Mouse (Mus musculus) ZHBTc4 (cell line): ENCODE data around the gene Gzmk.

ENCODE experiments used
- DNase-seq: peaks from one replicate; pipeline ENCODE4 v3.0.0-alpha.2; 2011; ENCODE audit warnings: low read depth, low spot score

The Gzmk gene

GRCm38 (mm10) chr13:113225811-113226210 is at the start of gene Gzmk:
TSS of gene Gzmk (minus strand) at chr13:113225908.
- DNase-seq: no peak

- DNase-seq: no peak
Measured at GRCm38 (mm10) chr13:113271189-113271588, 45.5 kb upstream of the Gzmk start.

GRCm38 (mm10) chr13:113269777-113270776 is 44.4 kb upstream of the Gzmk start:
- peak; percentile 83 for DNase-seq

GRCm38 (mm10) chr13:113267204-113267603 is 41.5 kb upstream of the Gzmk start:
- no peak for DNase-seq

GRCm38 (mm10) chr13:113266495-113266951 is 40.8 kb upstream of the Gzmk start:
- DNase-seq: peak; percentile 82

GRCm38 (mm10) chr13:113265257-113265656 is 39.5 kb upstream of the Gzmk start:
- peak; percentile 54 for DNase-seq

GRCm38 (mm10) chr13:113262822-113263221 is 37.1 kb upstream of the Gzmk start:
- DNase-seq: no peak

- DNase-seq: no peak
Measured at GRCm38 (mm10) chr13:113259237-113259636, 33.5 kb upstream of the Gzmk start.

GRCm38 (mm10) chr13:113257190-113257589 is 31.5 kb upstream of the Gzmk start:
- peak; percentile 40 for DNase-seq

- no peak for DNase-seq
Measured at GRCm38 (mm10) chr13:113256766-113257165, 31.1 kb upstream of the Gzmk start.

- DNase-seq: peak; percentile 28
Measured at GRCm38 (mm10) chr13:113252580-113252979, 26.9 kb upstream of the Gzmk start.

GRCm38 (mm10) chr13:113245025-113245424 is 19.3 kb upstream of the Gzmk start:
- DNase-seq: no peak

- DNase-seq: peak; percentile 30
Measured at GRCm38 (mm10) chr13:113242129-113242528, 16.4 kb upstream of the Gzmk start.

GRCm38 (mm10) chr13:113227666-113228463 is 2.2 kb upstream of the Gzmk start:
- no peak for DNase-seq

- no peak for DNase-seq
Measured at GRCm38 (mm10) chr13:113227076-113227475, 1.4 kb upstream of the Gzmk start.

GRCm38 (mm10) chr13:113224105-113224504 is 1.6 kb downstream of the Gzmk start:
- DNase-seq: peak; percentile 82

- no peak for DNase-seq
Measured at GRCm38 (mm10) chr13:113221851-113222250, 3.9 kb downstream of the Gzmk start.

- DNase-seq: no peak
Measured at GRCm38 (mm10) chr13:113213865-113214264, 11.8 kb downstream of the Gzmk start.

- no peak for DNase-seq
Measured at GRCm38 (mm10) chr13:113212401-113212800, 13.3 kb downstream of the Gzmk start.

GRCm38 (mm10) chr13:113211345-113211744 is 14.4 kb downstream of the Gzmk start:
- no peak for DNase-seq

- DNase-seq: no peak
Measured at GRCm38 (mm10) chr13:113209624-113210023, 16.1 kb downstream of the Gzmk start, which contains the start of gene Esm1. TSS of gene Esm1 (plus strand) at chr13:113209659.

- no peak for DNase-seq
Measured at GRCm38 (mm10) chr13:113205346-113205745, 20.4 kb downstream of the Gzmk start.
